Mouse (Mus musculus) liver, embryonic 11.5 days (tissue): ENCODE results near the gene Dok1. TPM values are rescaled to one million over a fixed set of nuclear protein-coding genes. Genes with fewer than 3 reads are reported as not detected.
A peak's percentile ranks its signal among the peaks of the same experiment; 100 is the strongest.

Source experiments
- ATAC-seq: fragments of 200-750 bp; cut with Nextera tagmentation; replicated peaks from 2 replicates; pipeline ENCODE4 v1.8.0; 2017; ENCODE audit warnings: moderate number of reproducible peaks, mild to moderate bottlenecking, moderate TSS enrichment, moderate library complexity; ENCODE audit not compliant: low FRiP score
- DNase-seq: peaks from one replicate; pipeline ENCODE4 v3.0.0-alpha.2; 2017; ENCODE audit warnings: low spot score
- H3K27ac ChIP-seq: fragments of 300-500 bp; sonication (generic); 2 replicates; pipeline ENCODE4 v1.5.1; 2014; ENCODE audit warnings: mild to moderate bottlenecking, low read depth, low read length, control low read depth
- H3K27me3 ChIP-seq: fragments of 300-500 bp; sonication (generic); replicated peaks from 2 replicates; pipeline ENCODE4 v1.6.1; 2014; ENCODE audit warnings: low read length, mixed read lengths; ENCODE audit not compliant: control insufficient read depth, insufficient read depth
- H3K36me3 ChIP-seq: fragments of 300-500 bp; sonication (generic); 2 replicates; pipeline ENCODE4 v1.6.1; 2014; ENCODE audit warnings: mild to moderate bottlenecking, low read length, moderate library complexity, mixed read lengths; ENCODE audit not compliant: control insufficient read depth, insufficient read depth
- H3K4me1 ChIP-seq: fragments of 300-500 bp; sonication (generic); replicated peaks from 2 replicates; pipeline ENCODE4 v1.6.1; 2014; ENCODE audit warnings: low read length, mixed read lengths; ENCODE audit not compliant: control insufficient read depth, insufficient read depth
- H3K4me2 ChIP-seq: fragments of 300-500 bp; sonication (generic); 2 replicates; pipeline ENCODE4 v1.6.1; 2014; ENCODE audit warnings: mild to moderate bottlenecking, control low read depth, moderate library complexity
- H3K4me3 ChIP-seq: fragments of 300-500 bp; sonication (generic); 2 replicates; pipeline ENCODE4 v1.5.1; 2014; ENCODE audit warnings: low read depth, low read length, control low read depth
- H3K9ac ChIP-seq: fragments of 300-500 bp; sonication (generic); 2 replicates; pipeline ENCODE4 v1.6.1; 2014; ENCODE audit warnings: low read depth, low read length, control low read depth
- H3K9me3 ChIP-seq: fragments of 300-500 bp; sonication (generic); 2 replicates; pipeline ENCODE4 v1.6.1; 2016; ENCODE audit warnings: low read length, inconsistent platforms, mixed read lengths; ENCODE audit not compliant: control insufficient read depth
- WGBS: fragments of 180-500 bp; shearing (Covaris S2); extraction: QIAGEN DNeasy Blood & Tissue Kit; methylation state at CpG from one replicate; pipeline ENCODE4 v1.1.7; 2014; 5-methylcytosine and 5-hydroxymethylcytosine counted together
- polyA plus RNA-seq: library from polyadenylated mRNA; unstranded; fragments of >200 nt; fragmentation: Nextera tagmentation; extraction: Ambion mirVana; gene quantifications from 2 replicates; pipeline ENCODE4 v1.2.1, GENCODE M21; 2014

Gene Dok1
- polyA plus RNA-seq, 1 experiment from 2014 or later = 17.2 TPM

DNA sequence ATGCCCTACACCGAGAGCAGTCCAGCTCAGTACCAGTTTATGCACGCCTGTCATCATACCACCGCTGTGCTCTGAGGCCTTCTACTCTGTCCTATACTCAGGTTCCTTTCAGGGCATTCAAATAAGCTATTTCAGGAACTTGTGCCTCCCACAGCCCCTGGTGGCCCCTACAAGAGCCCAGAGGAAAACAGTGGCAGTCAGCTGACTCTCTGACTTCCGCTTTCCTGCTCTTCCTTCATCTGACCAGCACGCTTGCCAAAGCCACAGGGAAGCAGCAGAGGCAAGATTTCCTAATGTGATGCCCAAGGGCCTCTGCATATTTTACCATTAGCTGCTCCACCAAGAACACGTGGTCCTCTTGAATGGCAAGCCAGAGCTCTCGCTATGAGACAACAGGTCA lies 28.4 kb downstream of the Dok1 start:
- no peaks in the 10 kb centered on the region for H3K9me3 ChIP-seq
- ATAC-seq = 0 out of 2 replicates have a peak, but pooled peaks have one; percentile 29

DNA sequence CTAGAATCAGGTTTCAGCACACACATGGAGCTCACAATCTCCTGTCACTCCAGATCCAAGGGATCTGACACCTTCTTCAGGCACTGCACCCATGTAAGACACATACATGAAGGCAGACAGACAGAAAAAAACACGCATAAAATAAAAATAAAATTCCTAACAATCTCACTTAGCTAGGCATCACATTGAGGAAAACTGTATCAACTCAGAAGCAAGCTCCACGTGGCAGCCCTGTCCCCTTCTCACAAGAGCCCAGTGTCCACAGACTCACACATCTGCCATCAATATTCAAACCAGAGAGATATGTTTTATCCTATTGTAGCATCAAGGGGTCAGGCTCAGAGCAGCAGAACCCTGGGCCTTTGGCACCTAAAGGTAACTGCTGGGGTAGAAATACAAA lies 29.0 kb downstream of the Dok1 start:
- Histone ChIP-seq H3K9me3 (no peaks in the 10 kb centered on the region), H3K4me2 (peak overlapping the region; percentile 10; the same call in 1 of the 2 replicates), H3K4me3 (no peak overlapping the region), H3K36me3 (no peaks in the 10 kb centered on the region), H3K9ac (no peak overlapping the region), H3K27ac (peak overlapping the region; percentile 21; the same call in 1 of the 2 replicates), H3K4me1 (peaks cover 14% of the 10 kb centered on the region), H3K27me3 (no peaks in the 10 kb centered on the region)
- ATAC-seq = no peak
- DNase-seq = no peak
- 62% methylated on average over 2 of the region's 2 CpGs for WGBS

More for the DNA sequence above, 28.4 kb downstream of the Dok1 start:
- 48% methylated on average over 7 of the region's 7 CpGs for WGBS
- Histone ChIP-seq H3K4me2 (peak overlapping the region; percentile 10), H3K36me3 (no peaks in the 10 kb centered on the region), H3K9ac (no peak overlapping the region), H3K27me3 (no peaks in the 10 kb centered on the region), H3K4me1 (peaks cover 14% of the 10 kb centered on the region), H3K4me3 (no peak overlapping the region), H3K27ac (peak overlapping the region; percentile 25; the same call in 1 of the 2 replicates)
- DNase-seq = no peak

DNA sequence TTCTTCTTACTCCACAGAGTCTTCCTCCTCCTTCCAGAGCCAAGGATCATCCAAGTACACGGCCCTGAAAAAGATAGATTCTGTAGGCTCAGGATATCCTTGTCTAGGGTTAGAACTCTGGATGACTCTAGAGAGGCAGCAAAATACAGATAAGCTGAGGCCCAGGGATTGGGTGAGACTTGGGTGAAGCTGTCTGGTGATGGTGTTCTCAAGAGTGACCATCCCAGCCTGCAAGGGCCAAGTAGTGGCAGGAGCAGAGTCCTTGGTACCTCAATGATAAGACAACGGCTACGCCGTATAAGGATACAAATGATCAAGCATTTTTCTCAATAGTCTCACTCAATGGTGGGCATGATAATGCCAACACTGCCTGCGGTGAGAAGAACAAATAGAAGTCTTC lies 29.4 kb downstream of the Dok1 start:
- H3K4me3 ChIP-seq = no peak overlapping the region
- no peaks in the 10 kb centered on the region for H3K9me3 ChIP-seq
- no peaks in the 10 kb centered on the region for H3K36me3 ChIP-seq
- ATAC-seq = peak; percentile 61
- H3K4me2 ChIP-seq = no peak overlapping the region
- no peak overlapping the region for H3K27ac ChIP-seq
- DNase-seq = no peak
- 79% methylated on average over 5 of the region's 5 CpGs for WGBS
- H3K27me3 ChIP-seq = no peaks in the 10 kb centered on the region
- no peak overlapping the region for H3K9ac ChIP-seq
- peaks cover 14% of the 10 kb centered on the region for H3K4me1 ChIP-seq

DNA sequence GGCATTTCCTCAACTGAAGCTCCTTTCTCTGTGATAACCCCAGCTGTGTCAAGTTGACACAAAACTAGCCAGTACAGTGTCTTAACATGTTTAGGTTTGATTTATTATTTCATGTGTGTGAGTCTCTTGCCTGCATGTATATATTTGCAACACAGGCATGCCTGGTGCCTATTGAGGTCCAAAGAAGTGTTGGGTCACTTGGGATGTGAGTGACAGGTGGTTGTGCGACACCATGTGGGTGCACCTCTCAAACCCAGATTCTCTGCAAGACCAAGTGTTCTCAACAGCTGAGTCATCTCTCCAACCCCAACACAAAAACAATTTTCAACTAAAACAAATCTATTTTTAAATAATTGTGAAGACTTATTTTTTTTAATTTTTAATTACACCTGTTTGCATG lies 30.2 kb downstream of the Dok1 start:
- DNase-seq (no peak), ATAC-seq (no peak)
- Histone ChIP-seq H3K4me1 (peaks cover 12% of the 10 kb centered on the region), H3K4me2 (no peak overlapping the region), H3K9me3 (no peaks in the 10 kb centered on the region), H3K27me3 (no peaks in the 10 kb centered on the region), H3K36me3 (no peaks in the 10 kb centered on the region), H3K9ac (no peak overlapping the region), H3K4me3 (no peak overlapping the region), H3K27ac (no peak overlapping the region)
- 88% methylated on average over 1 of the region's 1 CpGs for WGBS

DNA sequence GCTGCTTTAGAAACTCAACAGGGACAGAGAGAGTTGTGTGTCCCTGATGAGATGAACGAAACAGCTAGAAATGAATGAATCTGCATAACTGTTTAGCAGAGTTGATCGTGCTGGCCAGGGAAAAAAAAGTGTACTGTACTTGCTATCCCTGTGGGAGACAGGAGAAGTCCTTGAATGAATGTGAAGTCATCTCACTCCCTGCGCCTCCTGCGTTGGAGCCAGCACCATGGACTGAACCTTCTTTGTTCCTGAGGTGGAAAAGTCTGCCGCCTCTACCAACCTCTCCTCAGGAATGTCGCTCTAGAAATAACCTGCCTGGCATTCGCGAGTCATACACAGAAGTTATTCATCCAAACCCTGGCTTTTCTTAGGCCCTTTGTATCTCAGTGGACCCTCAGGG lies 33.3 kb downstream of the Dok1 start:
- H3K27me3 ChIP-seq = no peaks in the 10 kb centered on the region
- H3K36me3 ChIP-seq = no peaks in the 10 kb centered on the region
- H3K4me2 ChIP-seq = no peak overlapping the region
- no peak overlapping the region for H3K4me3 ChIP-seq
- peaks cover 15% of the 10 kb centered on the region for H3K4me1 ChIP-seq
- no peak overlapping the region for H3K27ac ChIP-seq
- DNase-seq (no peak), ATAC-seq (no peak)
- H3K9me3 ChIP-seq = no peaks in the 10 kb centered on the region
- 76% methylated on average over 8 of the region's 8 CpGs for WGBS
- H3K9ac ChIP-seq = no peak overlapping the region

DNA sequence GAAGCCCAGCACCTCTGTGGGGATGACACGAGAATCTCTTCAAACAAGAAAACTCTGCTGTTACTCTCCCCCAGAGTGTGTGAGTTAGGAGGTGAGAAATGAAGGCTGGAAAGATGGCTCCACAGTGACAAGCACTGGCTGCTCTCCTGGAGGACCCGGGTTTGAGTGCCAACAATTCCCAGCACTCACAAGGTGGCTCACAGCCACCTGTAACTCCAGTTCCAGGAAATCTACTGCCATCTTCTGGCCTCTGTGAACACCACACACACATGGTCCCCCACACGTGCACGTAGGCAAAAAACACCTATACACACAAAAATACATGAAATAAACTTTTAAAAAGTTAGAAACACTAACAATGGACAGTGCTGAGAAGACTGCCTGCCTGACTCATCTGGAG lies 34.9 kb downstream of the Dok1 start:
- DNase-seq (no peak), ATAC-seq (no peak)
- H3K9me3 ChIP-seq = no peaks in the 10 kb centered on the region
- no peaks in the 10 kb centered on the region for H3K27me3 ChIP-seq
- no peak overlapping the region for H3K4me2 ChIP-seq
- H3K27ac ChIP-seq = peak overlapping the region; percentile 88; the same call in 1 of the 2 replicates
- H3K4me3 ChIP-seq = no peak overlapping the region
- peaks cover 8% of the 10 kb centered on the region for H3K4me1 ChIP-seq
- no peak overlapping the region for H3K9ac ChIP-seq
- H3K36me3 ChIP-seq = no peaks in the 10 kb centered on the region
- 57% methylated on average over 4 of the region's 4 CpGs for WGBS

DNA sequence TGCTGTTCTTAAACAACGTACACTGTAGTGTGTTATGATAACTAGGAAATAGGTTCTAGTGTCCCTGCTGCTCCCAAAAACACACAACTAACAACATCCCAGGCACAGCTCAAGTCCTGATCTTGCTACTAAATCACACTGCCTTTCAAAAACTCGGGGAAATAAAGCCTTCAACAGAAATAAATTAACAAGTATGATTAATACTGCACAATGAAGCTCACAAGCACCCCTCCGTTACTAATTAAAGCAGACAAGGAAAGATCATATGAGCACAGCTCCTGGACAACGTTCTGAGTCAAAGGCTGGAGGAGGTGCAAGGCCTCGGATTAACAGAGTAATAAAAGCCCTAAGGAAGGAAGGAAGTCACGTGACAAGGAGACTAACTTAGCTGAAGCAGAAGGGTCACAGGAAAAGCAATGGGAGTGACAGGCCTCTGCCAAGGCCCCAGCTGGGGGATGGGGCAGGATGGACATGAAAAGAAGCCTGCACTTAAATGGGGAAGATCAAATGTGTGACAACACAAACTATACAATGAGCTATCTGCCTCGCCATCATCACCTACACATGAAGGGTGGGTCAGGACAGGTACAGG lies 35.7 kb downstream of the Dok1 start:
- DNase-seq (peak; percentile 39), ATAC-seq (no peak)
- H3K4me1 ChIP-seq = peaks cover 8% of the 10 kb centered on the region
- H3K9me3 ChIP-seq = no peaks in the 10 kb centered on the region
- H3K9ac ChIP-seq = peak overlapping the region; percentile 55
- no peaks in the 10 kb centered on the region for H3K27me3 ChIP-seq
- H3K27ac ChIP-seq = peak overlapping the region; percentile 88
- H3K4me2 ChIP-seq = peak overlapping the region; percentile 55
- no peaks in the 10 kb centered on the region for H3K36me3 ChIP-seq
- H3K4me3 ChIP-seq = peak overlapping the region; percentile 16; the same call in 1 of the 2 replicates
- WGBS = 32% methylated on average over 7 of the region's 7 CpGs

DNA sequence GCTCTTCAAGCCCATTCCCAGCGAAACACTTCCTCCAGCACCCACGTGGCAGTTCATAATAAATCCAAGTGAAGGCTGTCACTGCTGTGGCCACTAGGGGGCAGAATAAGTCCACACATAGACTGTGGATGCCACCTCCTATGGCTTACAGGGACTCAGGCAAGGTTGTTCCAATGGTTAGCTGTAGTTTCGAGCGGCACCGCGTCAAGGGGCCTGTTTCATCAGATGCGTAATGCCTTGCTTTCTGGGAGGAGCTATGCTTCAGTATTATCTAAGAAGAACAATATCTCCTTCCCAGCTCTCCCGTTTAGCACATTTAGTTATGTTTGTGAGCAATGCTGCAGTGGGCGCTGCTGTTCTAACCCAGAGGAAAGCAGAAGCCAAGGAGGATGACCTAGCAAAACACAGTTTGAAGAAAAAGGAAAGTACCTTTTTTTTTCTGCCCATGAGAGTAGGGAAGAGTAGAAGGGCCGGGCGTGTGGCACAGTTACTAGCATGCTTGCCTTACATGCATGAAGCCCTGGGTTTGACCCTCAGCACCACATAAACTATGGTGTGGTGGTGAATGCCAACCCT lies 36.4 kb downstream of the Dok1 start:
- H3K9me3 ChIP-seq = no peaks in the 10 kb centered on the region
- no peaks in the 10 kb centered on the region for H3K36me3 ChIP-seq
- H3K4me1 ChIP-seq = peaks cover 8% of the 10 kb centered on the region
- peak overlapping the region; percentile 88 for H3K27ac ChIP-seq
- H3K4me3 ChIP-seq = peak overlapping the region; percentile 16
- ATAC-seq (peak; percentile 96), DNase-seq (peak; percentile 86)
- peak overlapping the region; percentile 55 for H3K9ac ChIP-seq
- WGBS = 6% methylated on average over 11 of the region's 11 CpGs
- H3K27me3 ChIP-seq = no peaks in the 10 kb centered on the region
- peak overlapping the region; percentile 55 for H3K4me2 ChIP-seq

DNA sequence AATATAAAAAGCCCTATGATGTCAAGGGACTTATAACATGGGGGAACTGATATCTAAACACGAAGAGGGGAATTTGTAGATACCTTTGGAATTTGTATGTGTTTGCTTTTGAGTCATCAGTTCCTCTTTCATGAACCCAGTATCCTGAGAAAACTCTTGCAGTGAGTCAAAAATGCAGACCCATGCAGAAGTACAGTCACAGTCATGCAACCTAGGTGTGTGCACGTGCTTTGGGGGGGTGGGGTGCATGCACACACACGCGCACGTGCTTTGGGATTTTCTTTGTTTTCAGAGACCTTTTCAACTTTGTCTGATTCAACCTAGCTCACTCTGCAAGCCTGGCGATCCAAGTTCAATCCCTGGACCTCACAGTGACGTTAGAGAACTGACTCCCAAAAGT lies 38.9 kb downstream of the Dok1 start:
- 75% methylated on average over 7 of the region's 7 CpGs for WGBS
- Histone ChIP-seq H3K36me3 (no peaks in the 10 kb centered on the region), H3K27me3 (no peaks in the 10 kb centered on the region), H3K4me2 (no peak overlapping the region), H3K4me1 (peaks cover 8% of the 10 kb centered on the region), H3K4me3 (no peak overlapping the region), H3K9ac (no peak overlapping the region), H3K9me3 (no peaks in the 10 kb centered on the region), H3K27ac (no peak overlapping the region)
- no peak for ATAC-seq
- no peak for DNase-seq
